Mouse (Mus musculus) liver, embryonic 11.5 days (tissue): ENCODE data around the gene Efna5. TPM values are rescaled to one million over a fixed set of nuclear protein-coding genes. Genes with fewer than 3 reads are reported as not detected.
A peak's percentile ranks its signal among the peaks of the same experiment; 100 is the strongest.

ENCODE experiments used
- ATAC-seq: fragments of 200-750 bp; cut with Nextera tagmentation; replicated peaks from 2 replicates; pipeline ENCODE4 v1.8.0; 2017; ENCODE audit warnings: moderate number of reproducible peaks, mild to moderate bottlenecking, moderate TSS enrichment, moderate library complexity; ENCODE audit not compliant: low FRiP score
- DNase-seq: peaks from one replicate; pipeline ENCODE4 v3.0.0-alpha.2; 2017; ENCODE audit warnings: low spot score
- H3K27ac ChIP-seq: fragments of 300-500 bp; sonication (generic); 2 replicates; pipeline ENCODE4 v1.5.1; 2014; ENCODE audit warnings: mild to moderate bottlenecking, low read depth, low read length, control low read depth
- H3K27me3 ChIP-seq: fragments of 300-500 bp; sonication (generic); replicated peaks from 2 replicates; pipeline ENCODE4 v1.6.1; 2014; ENCODE audit warnings: low read length, mixed read lengths; ENCODE audit not compliant: control insufficient read depth, insufficient read depth
- H3K36me3 ChIP-seq: fragments of 300-500 bp; sonication (generic); 2 replicates; pipeline ENCODE4 v1.6.1; 2014; ENCODE audit warnings: mild to moderate bottlenecking, low read length, moderate library complexity, mixed read lengths; ENCODE audit not compliant: control insufficient read depth, insufficient read depth
- H3K4me1 ChIP-seq: fragments of 300-500 bp; sonication (generic); replicated peaks from 2 replicates; pipeline ENCODE4 v1.6.1; 2014; ENCODE audit warnings: low read length, mixed read lengths; ENCODE audit not compliant: control insufficient read depth, insufficient read depth
- H3K4me2 ChIP-seq: fragments of 300-500 bp; sonication (generic); 2 replicates; pipeline ENCODE4 v1.6.1; 2014; ENCODE audit warnings: mild to moderate bottlenecking, control low read depth, moderate library complexity
- H3K4me3 ChIP-seq: fragments of 300-500 bp; sonication (generic); 2 replicates; pipeline ENCODE4 v1.5.1; 2014; ENCODE audit warnings: low read depth, low read length, control low read depth
- H3K9ac ChIP-seq: fragments of 300-500 bp; sonication (generic); 2 replicates; pipeline ENCODE4 v1.6.1; 2014; ENCODE audit warnings: low read depth, low read length, control low read depth
- H3K9me3 ChIP-seq: fragments of 300-500 bp; sonication (generic); 2 replicates; pipeline ENCODE4 v1.6.1; 2016; ENCODE audit warnings: low read length, inconsistent platforms, mixed read lengths; ENCODE audit not compliant: control insufficient read depth
- WGBS: fragments of 180-500 bp; shearing (Covaris S2); extraction: QIAGEN DNeasy Blood & Tissue Kit; methylation state at CpG from one replicate; pipeline ENCODE4 v1.1.7; 2014; 5-methylcytosine and 5-hydroxymethylcytosine counted together
- polyA plus RNA-seq: library from polyadenylated mRNA; unstranded; fragments of >200 nt; fragmentation: Nextera tagmentation; extraction: Ambion mirVana; gene quantifications from 2 replicates; pipeline ENCODE4 v1.2.1, GENCODE M21; 2014

Efna5 gene
- polyA plus RNA-seq, 1 experiment from 2014 or later = 11.8 TPM

- Histone ChIP-seq H3K27ac (no peak overlapping the region), H3K9ac (no peak overlapping the region), H3K4me3 (no peak overlapping the region), H3K27me3 (no peaks in the 10 kb centered on the region), H3K36me3 (no peaks in the 10 kb centered on the region), H3K4me1 (0 out of 2 replicates have a peak, but pooled peaks cover 3% of the 10 kb centered on the region), H3K9me3 (no peaks in the 10 kb centered on the region), H3K4me2 (no peak overlapping the region)
- DNase-seq = no peak
- 66% methylated on average over 12 of the region's 12 CpGs for WGBS
- ATAC-seq = no peak
Observed at GRCm38 (mm10) chr17:62657832-62658630, 223.1 kb downstream of the Efna5 start.

- H3K9me3 ChIP-seq = no peaks in the 10 kb centered on the region
- DNase-seq (no peak), ATAC-seq (no peak)
- 0 out of 2 replicates have a peak, but pooled peaks cover 3% of the 10 kb centered on the region for H3K4me1 ChIP-seq
- no peaks in the 10 kb centered on the region for H3K27me3 ChIP-seq
- 73% methylated on average over 7 of the region's 7 CpGs for WGBS
- 0 out of 2 replicates have a peak overlapping the region, but pooled peaks have one; percentile 9 for H3K4me2 ChIP-seq
- H3K36me3 ChIP-seq = no peaks in the 10 kb centered on the region
- no peak overlapping the region for H3K27ac ChIP-seq
- H3K9ac ChIP-seq = no peak overlapping the region
- no peak overlapping the region for H3K4me3 ChIP-seq
Observed at GRCm38 (mm10) chr17:62657051-62657450, 224.1 kb downstream of the Efna5 start.

GRCm38 (mm10) chr17:62656591-62656990, 224.5 kb downstream of the Efna5 start:
- Histone ChIP-seq H3K27ac (no peak overlapping the region), H3K9ac (no peak overlapping the region), H3K36me3 (no peaks in the 10 kb centered on the region), H3K4me3 (no peak overlapping the region), H3K9me3 (no peaks in the 10 kb centered on the region), H3K4me1 (0 out of 2 replicates have a peak, but pooled peaks cover 3% of the 10 kb centered on the region), H3K27me3 (no peaks in the 10 kb centered on the region), H3K4me2 (peak overlapping the region; percentile 36; the same call in 1 of the 2 replicates)
- ATAC-seq (no peak), DNase-seq (no peak)
- WGBS = 53% methylated on average over 7 of the region's 7 CpGs

- Histone ChIP-seq H3K27me3 (no peaks in the 10 kb centered on the region), H3K4me2 (peak overlapping the region; percentile 36), H3K36me3 (no peaks in the 10 kb centered on the region), H3K9me3 (no peaks in the 10 kb centered on the region), H3K4me1 (0 out of 2 replicates have a peak, but pooled peaks cover 3% of the 10 kb centered on the region), H3K9ac (no peak overlapping the region), H3K27ac (no peak overlapping the region), H3K4me3 (no peak overlapping the region)
- 34% methylated on average over 16 of the region's 16 CpGs for WGBS
- no peak for DNase-seq
- no peak for ATAC-seq
Observed at GRCm38 (mm10) chr17:62655819-62656355, 225.2 kb downstream of the Efna5 start.

- no peak for ATAC-seq
Observed at GRCm38 (mm10) chr17:62652451-62652850, 228.7 kb downstream of the Efna5 start.

GRCm38 (mm10) chr17:62651696-62652095, 229.4 kb downstream of the Efna5 start:
- WGBS = 62% methylated on average over 8 of the region's 8 CpGs
- no peak for ATAC-seq
- Histone ChIP-seq H3K9me3 (no peaks in the 10 kb centered on the region), H3K4me1 (0 out of 2 replicates have a peak, but pooled peaks cover 2% of the 10 kb centered on the region), H3K27ac (no peak overlapping the region), H3K4me2 (no peak overlapping the region), H3K36me3 (no peaks in the 10 kb centered on the region), H3K27me3 (no peaks in the 10 kb centered on the region), H3K9ac (no peak overlapping the region), H3K4me3 (no peak overlapping the region)
- DNase-seq = no peak

More at GRCm38 (mm10) chr17:62652451-62652850, 228.7 kb downstream of the Efna5 start:
- Histone ChIP-seq H3K9me3 (no peaks in the 10 kb centered on the region), H3K4me2 (no peak overlapping the region), H3K4me3 (no peak overlapping the region), H3K27me3 (no peaks in the 10 kb centered on the region), H3K4me1 (0 out of 2 replicates have a peak, but pooled peaks cover 3% of the 10 kb centered on the region), H3K27ac (no peak overlapping the region), H3K36me3 (no peaks in the 10 kb centered on the region), H3K9ac (no peak overlapping the region)
- 79% methylated on average over 6 of the region's 6 CpGs for WGBS
- no peak for DNase-seq

GRCm38 (mm10) chr17:62649293-62649950, 231.7 kb downstream of the Efna5 start:
- Histone ChIP-seq H3K36me3 (no peaks in the 10 kb centered on the region), H3K27ac (no peak overlapping the region), H3K4me3 (no peak overlapping the region), H3K9ac (no peak overlapping the region), H3K4me2 (no peak overlapping the region), H3K27me3 (no peaks in the 10 kb centered on the region), H3K4me1 (no peaks in the 10 kb centered on the region), H3K9me3 (no peaks in the 10 kb centered on the region)
- ATAC-seq (no peak), DNase-seq (no peak)
- 90% methylated on average over 10 of the region's 10 CpGs for WGBS

- Histone ChIP-seq H3K27me3 (no peaks in the 10 kb centered on the region), H3K4me2 (no peak overlapping the region), H3K9ac (no peak overlapping the region), H3K27ac (no peak overlapping the region), H3K4me3 (no peak overlapping the region), H3K4me1 (no peaks in the 10 kb centered on the region), H3K9me3 (no peaks in the 10 kb centered on the region), H3K36me3 (no peaks in the 10 kb centered on the region)
- DNase-seq = no peak
- 88% methylated on average over 8 of the region's 8 CpGs for WGBS
- ATAC-seq = no peak
Observed at GRCm38 (mm10) chr17:62646836-62647235, 234.3 kb downstream of the Efna5 start.
